In the genomic region with DNA sequence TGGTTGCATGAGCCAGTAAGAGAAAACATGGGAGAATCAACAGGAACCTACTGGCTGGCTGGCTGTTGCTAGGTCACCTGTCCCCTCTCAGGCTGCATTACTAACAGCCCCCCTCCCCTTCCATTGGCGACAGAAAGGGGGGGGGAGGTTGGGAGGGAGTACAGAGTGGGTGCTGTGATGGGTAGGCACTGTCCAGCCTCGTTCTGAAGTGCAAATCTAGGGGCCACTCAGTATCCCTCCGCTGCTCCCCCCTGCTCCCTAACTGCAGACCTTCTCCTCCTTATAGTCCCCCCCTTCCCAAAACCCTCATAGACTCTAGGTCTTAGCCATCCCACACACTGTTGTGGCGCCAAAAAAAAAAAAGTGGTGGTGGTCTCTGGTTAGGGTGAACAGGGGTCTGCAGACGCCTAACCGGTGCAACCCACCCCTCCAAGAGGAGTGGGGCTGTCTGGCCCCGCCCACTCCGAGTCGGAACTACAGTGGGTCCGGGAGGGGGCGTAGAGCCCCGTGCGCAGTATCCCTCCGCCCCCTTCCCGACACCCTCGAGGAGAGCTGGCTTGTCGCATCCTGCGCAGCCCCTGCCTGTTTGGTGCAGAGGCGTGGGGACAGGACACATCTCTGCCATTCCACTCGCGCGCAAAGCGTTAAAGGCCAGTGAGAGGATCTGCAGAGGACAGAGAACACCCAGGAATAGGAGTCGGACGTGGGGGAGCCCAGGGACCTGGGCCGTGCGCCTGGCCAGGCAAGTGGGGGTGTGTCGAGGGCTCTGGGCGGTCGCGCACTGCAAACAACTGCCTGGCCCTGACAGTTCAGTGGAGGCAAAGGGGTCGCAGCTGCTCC, we compare ENCODE assay signal across 7 mouse cellular contexts. TPM values are rescaled to one million over a fixed set of nuclear protein-coding genes. Genes with fewer than 3 reads are reported as not detected.
DNase-seq lines count a peak whose midpoint lies in the region; ATAC-seq and TF ChIP-seq lines count a peak whose summit lies in the region.
"Not testable (repeated sequence)": the region's sequence is repeated elsewhere in the genome, so short reads cannot be mapped to it uniquely, and the experiment has no call there.

A gene (plus strand): TSS at position 514 of the 840 bp plus-strand sequence.

- peak within 1 kb of the TSS; percentile 52 for H3K4me3 ChIP-seq in embryonic facial prominence, embryonic 15.5 days (replicated peaks)
- H3K4me3 ChIP-seq in heart, embryonic 12.5 days, result peak within 1 kb of the TSS; percentile 58
- peak within 1 kb of the TSS; percentile 57 for H3K4me3 ChIP-seq in limb, embryonic 10.5 days
- H3K4me3 ChIP-seq in midbrain, embryonic 10.5 days, result peak within 1 kb of the TSS; percentile 59

- not testable (repeated sequence) for H3K9me3 ChIP-seq in embryonic facial prominence, embryonic 15.5 days (replicated peaks); heart, embryonic 12.5 days (replicated peaks); limb, embryonic 10.5 days (replicated peaks); midbrain, embryonic 10.5 days (replicated peaks)

- H3K9ac ChIP-seq in embryonic facial prominence, embryonic 15.5 days, result peak within 1 kb of the TSS; percentile 37; the same call in 1 of the 2 replicates
- H3K9ac ChIP-seq in heart, embryonic 12.5 days, result peak within 1 kb of the TSS; percentile 69

- 20% methylated on average over 30 of the region's 32 CpGs for WGBS in embryonic facial prominence, embryonic 15.5 days
- WGBS in heart, embryonic 12.5 days, result 16% methylated on average over 28 of the region's 32 CpGs
- 16% methylated on average over 29 of the region's 32 CpGs for WGBS in limb, embryonic 10.5 days
- WGBS in midbrain, embryonic 10.5 days, result 21% methylated on average over 31 of the region's 32 CpGs

- peak; percentile 88 for ATAC-seq in embryonic facial prominence, embryonic 15.5 days (ENCODE audit: insufficient number of reproducible peaks, low FRiP score, low TSS enrichment, low read depth)
- peak; percentile 84 for ATAC-seq in heart, embryonic 12.5 days (ENCODE audit: insufficient number of reproducible peaks, low FRiP score)

- peak within 1 kb of the TSS; percentile 72 for H3K4me2 ChIP-seq in embryonic facial prominence, embryonic 15.5 days (replicated peaks)
- peak within 1 kb of the TSS; percentile 92 for H3K4me2 ChIP-seq in heart, embryonic 12.5 days

- H3K4me1 ChIP-seq in embryonic facial prominence, embryonic 15.5 days; heart, embryonic 12.5 days (replicated peaks); limb, embryonic 10.5 days; midbrain, embryonic 10.5 days: not testable (repeated sequence)

- peak; percentile 83 for DNase-seq in brain, embryonic 14.5 days (ENCODE audit: low read depth)
- DNase-seq in kidney, adult 9 months, result peak; percentile 1
- DNase-seq in limb, embryonic 10.5 days (ENCODE audit: low spot score), result peak; percentile 37
- DNase-seq in midbrain, embryonic 10.5 days (ENCODE audit: low spot score), result peak; percentile 47
- DNase-seq in right cerebral cortex, postnatal 25 days, result peak; percentile 71

- H3K27ac ChIP-seq in embryonic facial prominence, embryonic 15.5 days (replicated peaks); heart, embryonic 12.5 days (ENCODE audit: poor library complexity, severe bottlenecking): not testable (repeated sequence)
- H3K27ac ChIP-seq in limb, embryonic 10.5 days, result peak within 1 kb of the TSS; percentile 12; the same call in 1 of the 2 replicates
- H3K27ac ChIP-seq in midbrain, embryonic 10.5 days (replicated peaks), result peak within 1 kb of the TSS; percentile 49; the same call in 1 of the 2 replicates

- not testable (repeated sequence) for H3K27me3 ChIP-seq in embryonic facial prominence, embryonic 15.5 days; heart, embryonic 12.5 days (replicated peaks)
- H3K27me3 ChIP-seq in limb, embryonic 10.5 days (ENCODE audit: low read depth, poor library complexity, severe bottlenecking), result peaks cover 56% of the 10 kb centered on the region; the same call in 1 of the 2 replicates
- peaks cover 16% of the 10 kb centered on the region for H3K27me3 ChIP-seq in midbrain, embryonic 10.5 days (ENCODE audit: low read depth, poor library complexity, severe bottlenecking)

- TF ChIP-seq CTCF in brain, embryonic 14.5 days (IDR thresholded peaks at IDR 0.05; ENCODE audit: borderline replicate concordance, extremely low read depth, insufficient read depth, insufficient read length), result not testable (repeated sequence)

- TF ChIP-seq POLR2A in brain, embryonic 14.5 days (IDR thresholded peaks at IDR 0.05; ENCODE audit: borderline replicate concordance, extremely low read depth, insufficient read depth, insufficient read length, poor library complexity, severe bottlenecking), result not testable (repeated sequence)

- not testable (repeated sequence) for H3K36me3 ChIP-seq in embryonic facial prominence, embryonic 15.5 days; heart, embryonic 12.5 days; limb, embryonic 10.5 days; midbrain, embryonic 10.5 days

RNA-seq across cellular contexts. Expression of the gene that starts here (rescaled TPM):
- polyA plus RNA-seq in brain, embryonic 14.5 days (2012; rRNA removed), result 133 and 134 TPM in 2 replicates
- polyA plus RNA-seq in embryonic facial prominence, embryonic 15.5 days (2015; fragmentation: Nextera tagmentation; extraction: Ambion mirVana), result 31.8 and 37.8 TPM in 2 replicates
- 23.1 and 23.9 TPM in 2 replicates for polyA plus RNA-seq in heart, embryonic 12.5 days (2016; fragmentation: Nextera tagmentation; extraction: Ambion mirVana)
- polyA plus RNA-seq in limb, embryonic 10.5 days (2016; fragmentation: Nextera tagmentation; extraction: Ambion mirVana), result 21.0 and 32.5 TPM in 2 replicates
- 25.8 and 42.4 TPM in 2 replicates for polyA plus RNA-seq in midbrain, embryonic 10.5 days (2016; fragmentation: Nextera tagmentation; extraction: Ambion mirVana)

Comparison
In these comparisons a context has a peak if more than half of its experiments do, and no peak if none do; other contexts are left out.
1. DNase-seq: peak in every context shown above with its lines; median percentile 83 in brain, embryonic 14.5 days; 71 in right cerebral cortex, postnatal 25 days; 47 in midbrain, embryonic 10.5 days; 37 in limb, embryonic 10.5 days; 1 in kidney, adult 9 months.